Mouse (Mus musculus) spleen, postnatal 14 days (tissue): ENCODE measurements around the gene Tnn.

Experiments used
- DNase-seq, 2 experiments: peaks; one replicate each; pipeline ENCODE4 v3.0.0; 2021 to 2022; ENCODE audit warnings: low spot score in 2 of 2

The Tnn gene

DNA sequence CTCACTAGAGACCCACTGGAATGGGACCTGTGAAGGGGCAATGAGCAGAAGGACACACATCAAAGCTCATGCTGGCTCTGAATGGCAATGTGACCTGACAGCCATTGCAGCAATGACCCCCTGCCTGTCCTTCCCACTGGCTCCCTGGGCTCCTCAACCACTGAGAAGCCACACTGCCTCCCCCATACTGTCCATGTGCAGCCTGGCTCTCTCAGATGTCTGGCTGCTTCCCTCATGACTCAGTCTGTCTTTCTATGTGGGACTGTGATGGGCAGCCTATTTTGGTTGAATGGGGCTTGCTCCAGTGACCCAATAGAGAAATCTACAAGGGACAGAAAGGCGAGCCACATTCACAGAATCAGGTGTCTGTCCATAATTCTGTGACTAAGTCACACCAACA, 70.7 kb downstream of the Tnn start:
- DNase-seq, result no peak

DNA sequence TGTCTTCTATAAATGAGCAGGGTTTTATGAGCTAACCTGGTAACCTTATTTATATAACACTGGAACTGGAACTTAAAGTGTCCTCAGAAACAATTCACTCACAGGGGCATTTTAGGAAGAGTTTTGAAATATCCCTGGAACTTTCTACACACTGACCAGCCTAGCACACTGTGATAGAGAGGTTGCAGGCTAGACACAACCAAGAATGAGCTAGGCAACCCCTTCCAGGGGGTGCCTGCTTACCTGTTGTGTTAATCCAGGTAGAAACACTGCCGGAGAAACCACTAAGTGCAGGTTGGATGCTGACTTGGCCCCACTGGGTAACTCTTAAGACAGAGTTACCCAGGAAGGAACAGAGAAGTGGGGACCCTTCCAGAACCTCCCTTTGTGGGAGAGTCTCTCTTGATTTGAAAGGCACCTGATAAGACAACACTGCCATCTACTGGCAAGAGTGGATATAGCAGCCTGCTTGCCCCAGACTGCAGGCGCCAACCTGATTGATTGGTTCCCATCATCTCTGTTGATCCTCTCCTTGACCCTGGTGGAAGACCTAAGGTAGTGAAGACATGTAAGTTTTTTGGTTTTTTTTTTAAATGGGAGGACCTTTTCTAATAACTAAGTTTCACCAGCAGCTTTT, 72.5 kb downstream of the Tnn start:
- DNase-seq, result peak; percentile 67 to 82

DNA sequence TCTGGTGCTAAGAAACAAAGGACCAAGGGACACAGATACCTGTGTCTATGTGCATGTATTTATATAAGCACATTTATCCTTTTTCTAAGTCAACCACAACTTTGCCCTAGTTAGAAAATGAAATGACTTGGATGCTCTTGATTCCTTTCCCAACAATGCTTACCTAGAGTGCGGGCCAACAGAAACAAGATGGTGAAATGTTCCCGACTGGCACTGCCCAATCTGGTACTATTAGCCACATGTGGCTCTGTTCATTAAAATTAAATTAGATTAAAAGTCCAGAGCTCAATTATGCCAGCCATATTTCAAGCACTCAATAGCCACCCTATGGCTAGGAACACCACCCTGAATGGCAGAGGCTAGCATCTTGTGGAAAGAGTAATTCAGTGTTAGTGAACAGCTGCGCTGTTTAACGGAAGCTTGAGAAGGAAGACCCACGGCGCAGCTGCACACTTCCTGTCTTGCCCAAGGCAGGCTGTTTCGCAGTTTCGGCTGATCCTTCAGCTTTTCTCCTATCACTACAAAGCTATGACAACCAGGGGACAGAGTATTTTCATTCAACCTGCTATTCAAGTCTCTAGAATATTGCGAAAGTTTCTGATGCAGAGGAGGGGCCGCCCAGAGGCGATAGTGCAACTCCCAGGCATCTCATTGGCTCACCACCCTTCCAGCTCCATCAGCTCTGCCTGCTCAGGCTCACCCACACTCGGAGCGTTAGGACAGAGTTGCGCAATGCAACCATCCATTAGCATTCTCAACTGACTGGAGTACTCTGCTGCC, 74.3 kb downstream of the Tnn start:
- peak; percentile 13 to 17 for DNase-seq

DNA sequence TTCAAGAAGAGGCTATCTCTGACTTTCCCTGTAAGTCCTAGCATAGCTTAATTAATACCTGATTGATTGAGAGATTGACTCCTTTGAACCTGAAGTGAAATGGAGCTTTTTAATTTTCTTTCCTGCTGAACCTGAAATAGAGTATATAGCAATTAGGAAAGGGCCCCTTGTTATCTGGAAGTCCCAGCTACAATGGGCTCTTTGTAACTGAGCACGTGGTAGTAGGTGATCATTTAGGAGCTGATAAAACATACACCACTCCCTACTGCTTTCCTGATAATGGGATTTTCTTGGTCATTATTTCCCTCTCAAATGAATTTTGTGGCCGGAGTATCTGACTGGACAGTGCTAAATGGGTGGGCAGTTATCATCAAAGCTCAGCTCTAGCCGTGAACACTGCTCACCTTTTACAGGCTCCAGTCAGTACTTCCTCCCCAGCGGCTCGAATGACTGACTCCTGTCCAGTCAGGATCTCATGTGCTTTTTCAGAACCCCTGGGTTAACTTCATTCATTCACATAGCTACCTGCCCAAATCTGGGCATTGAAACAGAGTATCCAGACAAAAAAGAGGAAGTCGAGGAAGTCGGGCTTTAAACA, 88.7 kb downstream of the Tnn start:
- DNase-seq, result no peak

DNA sequence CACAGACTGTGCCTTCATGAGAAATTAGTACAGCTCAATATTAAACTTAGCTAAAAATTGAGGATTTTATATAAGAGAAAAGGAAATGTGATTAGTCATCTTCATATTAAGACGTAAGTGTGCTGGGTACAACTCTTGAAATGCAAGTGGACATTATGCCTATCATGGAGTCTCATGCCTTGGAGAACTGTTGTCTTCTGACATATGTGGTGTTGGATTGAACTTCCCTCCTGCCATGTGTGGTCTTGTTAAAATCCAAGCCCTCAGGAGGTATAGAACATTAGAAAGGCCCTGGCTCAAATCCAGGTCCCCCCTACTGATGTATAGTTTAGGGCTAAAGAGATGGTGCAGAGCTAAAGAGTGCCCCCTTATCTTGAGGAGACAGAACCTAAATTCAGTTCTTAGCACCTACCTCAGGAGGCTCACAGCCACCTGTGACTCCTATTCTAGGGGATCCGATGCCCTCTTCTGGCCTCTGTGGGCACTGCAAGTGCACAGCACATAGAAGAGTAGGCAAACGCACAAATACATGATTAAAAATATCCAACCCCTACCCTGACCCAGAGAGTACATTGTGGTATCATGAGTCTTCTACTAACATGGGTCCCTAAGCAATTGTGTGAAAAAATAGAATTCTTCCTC, 91.5 kb downstream of the Tnn start:
- DNase-seq, result peak; percentile 60 to 74

DNA sequence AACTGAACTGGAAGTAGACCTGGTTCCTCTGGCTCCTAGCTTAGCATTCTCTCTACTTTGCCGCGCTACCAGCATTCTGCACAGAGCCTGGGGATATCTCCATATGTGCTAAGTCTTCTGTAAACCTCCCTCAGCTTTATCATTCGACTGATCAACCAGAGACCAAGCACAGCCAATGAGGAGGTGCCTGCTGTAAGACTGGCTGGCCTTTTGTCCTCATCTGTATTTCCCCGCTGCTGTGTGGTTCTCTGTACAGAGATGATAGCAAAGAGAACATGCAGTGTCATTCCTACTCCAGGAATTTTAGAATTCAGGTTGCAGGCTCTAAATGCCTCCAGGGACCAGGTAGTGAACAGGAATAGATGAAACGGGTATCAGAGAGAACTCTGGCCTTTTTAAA, 92.1 kb downstream of the Tnn start:
- no peak for DNase-seq

DNA sequence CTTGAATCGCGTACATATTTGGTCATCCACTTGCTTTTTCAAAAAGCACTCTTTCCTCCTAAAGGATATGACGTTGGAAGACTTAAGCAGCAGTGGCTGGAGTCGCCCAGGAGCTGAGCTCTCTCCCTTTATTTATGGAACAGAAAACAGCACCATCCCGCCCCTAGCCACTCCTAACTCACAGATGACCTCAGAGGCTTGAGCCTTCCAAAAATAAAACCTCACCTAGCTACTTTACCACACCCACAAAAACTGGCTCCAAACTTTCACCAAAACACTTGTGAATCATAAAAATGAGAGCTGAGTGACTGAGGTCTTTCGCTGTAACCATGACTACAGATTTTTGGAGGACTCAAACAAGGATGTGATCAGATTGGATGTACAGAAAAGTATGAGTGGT, 92.8 kb downstream of the Tnn start:
- DNase-seq, result no peak

DNA sequence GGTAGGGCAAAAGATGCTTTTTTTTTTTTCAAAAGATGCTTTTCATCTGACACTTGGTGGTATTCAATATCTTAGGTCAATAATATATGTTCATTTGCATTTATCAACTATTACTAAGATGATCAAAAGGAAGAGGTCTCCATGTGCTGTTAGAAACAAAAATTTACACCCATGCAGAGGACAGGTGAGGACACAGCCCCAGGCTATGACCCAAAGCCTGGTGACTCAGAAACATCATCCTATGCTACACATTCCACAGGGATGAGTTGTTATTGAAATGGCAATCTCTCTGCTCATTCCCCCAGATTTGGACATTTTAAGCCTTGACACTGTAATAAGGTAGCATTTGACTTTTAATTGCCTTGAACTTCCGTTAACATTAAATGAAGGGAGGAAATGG, 93.5 kb downstream of the Tnn start:
- no peak for DNase-seq

DNA sequence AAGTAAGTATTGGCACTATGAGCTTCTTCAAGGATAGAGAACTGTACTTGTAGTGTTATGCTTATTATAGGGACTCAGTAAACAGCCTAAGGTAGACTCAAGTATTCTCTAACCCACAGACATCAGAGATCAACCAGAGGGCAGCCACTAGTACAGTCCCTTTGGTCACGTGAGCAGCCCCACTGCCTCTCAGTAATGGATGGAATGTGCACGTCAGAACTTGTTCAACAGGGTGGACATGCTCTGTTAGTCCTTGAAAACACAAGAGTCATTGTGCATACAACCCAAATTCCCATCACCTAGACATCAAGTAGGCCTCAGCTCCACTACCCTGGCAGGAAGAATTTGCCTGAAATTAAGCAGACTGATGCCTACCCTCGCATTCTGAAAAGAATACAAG, 95.7 kb downstream of the Tnn start:
- DNase-seq, result no peak

DNA sequence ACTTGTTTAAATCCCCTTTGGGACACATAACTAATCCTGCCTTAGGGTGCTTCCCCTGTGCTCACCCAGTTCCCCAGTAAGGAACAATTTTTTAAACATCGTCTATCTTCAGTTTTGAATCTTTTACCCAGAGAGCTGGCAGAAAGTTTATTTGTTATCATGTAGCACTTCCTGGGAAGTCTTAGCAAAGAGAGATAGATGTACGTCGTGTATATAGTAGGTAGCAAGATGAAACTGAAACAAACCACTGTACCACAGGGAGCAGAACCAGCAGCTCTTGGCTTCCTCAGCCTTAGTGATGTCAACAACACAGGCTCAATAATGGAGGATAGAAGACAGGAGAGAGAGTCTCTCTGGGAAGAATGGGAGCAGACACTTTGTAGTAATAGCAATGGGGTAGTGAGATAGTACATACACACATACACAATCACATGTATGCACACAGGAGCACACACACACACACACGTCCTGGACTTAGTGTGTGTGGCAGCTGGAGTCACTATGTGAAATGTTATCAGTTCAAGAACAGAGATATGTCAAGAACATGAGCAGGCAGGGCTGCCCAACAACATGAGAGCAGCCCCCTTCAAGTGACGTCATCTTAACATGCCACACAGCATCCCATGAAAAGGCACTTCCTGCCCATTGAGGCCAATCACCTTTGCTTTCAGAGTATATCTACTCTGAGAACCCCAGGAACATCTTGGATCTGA, 98.9 kb downstream of the Tnn start:
- DNase-seq, result no peak

DNA sequence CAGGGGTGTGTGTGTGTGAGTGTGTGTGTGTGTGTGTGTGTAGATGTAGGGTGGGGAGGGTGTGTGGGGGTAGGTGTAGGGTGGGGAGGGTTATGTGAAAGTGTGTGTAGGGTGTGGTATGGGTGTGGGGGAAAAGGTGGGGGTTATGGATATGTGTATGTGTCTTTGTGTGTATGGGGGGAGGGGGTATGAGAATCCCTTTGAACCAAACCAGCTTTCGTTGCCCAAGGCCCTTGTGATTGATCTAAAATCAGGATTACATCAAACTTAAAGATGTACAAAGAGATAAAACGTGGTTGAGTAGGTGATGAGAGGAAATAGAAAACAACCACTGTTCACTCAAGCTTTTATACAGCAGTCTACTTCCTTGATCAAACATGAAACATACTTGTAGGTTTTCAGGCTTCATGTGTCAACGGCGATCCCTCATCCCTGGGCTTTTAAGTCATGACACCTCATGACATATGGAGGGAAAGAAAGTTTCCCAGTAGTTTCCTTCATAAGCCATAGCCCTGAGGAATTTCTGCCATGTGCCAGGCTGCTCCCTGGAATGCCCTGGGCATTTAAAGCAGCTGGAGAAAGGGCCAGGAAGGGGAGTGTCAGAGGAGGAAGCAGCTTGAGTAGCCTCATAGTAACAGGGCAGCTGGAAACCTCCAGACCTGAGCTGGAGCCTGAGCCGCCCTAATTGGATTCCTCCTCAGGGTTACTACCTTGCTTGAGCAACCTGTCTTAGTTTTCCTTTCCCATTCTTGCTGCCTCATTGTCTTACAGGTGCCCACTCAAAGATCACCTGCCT, 99.7 kb downstream of the Tnn start:
- DNase-seq, result no peak

DNA sequence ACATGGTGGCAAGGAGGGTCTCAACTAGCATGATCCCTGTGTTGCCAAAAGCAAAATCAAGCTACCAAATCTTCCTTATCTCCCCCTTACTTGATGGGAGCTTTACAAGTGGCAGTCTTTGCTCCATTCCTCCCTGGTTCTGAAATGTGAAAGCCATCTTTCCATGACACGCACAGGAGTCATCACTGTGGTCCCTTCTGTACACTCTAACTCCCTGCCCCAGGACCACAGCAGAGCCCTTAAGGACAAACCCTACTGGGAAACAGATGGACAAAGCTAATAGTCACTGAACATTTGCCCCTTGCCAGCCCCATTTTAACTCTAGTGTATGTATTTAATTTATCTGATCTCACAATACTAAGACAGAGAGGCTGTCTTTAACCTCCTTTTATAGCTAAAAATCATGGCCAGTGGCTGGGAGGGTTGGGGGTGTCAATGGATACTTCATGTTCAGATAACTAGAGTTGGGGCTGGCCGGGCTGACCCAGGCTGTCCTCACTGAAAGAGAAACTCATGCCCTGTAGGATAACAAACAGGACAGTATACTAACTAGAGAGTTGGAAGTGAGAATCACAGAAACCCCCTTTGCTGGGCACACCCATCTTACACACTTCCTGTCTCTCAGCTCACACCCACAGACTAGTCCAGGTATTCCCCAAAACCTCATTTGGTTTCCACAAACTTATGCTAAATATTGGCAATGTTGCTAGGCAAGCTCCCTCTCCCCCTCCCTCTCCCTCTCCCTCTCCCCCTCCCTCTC, 100.6 kb downstream of the Tnn start:
- DNase-seq, result no peak

DNA sequence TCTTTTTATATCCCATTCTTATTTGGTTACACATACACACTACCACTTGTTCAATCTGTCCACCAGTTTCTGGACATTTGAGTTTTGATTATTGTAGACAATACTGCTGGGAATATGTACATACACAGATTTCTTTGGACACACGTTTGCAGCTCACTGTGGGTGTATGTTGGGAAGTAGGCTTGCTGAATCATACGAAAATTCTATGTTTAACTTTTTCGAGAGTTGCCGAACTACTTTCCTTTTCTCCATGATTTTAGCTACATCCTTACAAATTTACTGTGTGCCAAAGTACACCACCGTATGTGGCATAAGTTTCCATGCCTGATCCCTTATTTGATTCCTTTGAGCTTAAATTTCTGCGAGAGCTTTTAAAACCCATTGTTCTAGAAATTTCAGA, 102.5 kb downstream of the Tnn start:
- no peak for DNase-seq

DNA sequence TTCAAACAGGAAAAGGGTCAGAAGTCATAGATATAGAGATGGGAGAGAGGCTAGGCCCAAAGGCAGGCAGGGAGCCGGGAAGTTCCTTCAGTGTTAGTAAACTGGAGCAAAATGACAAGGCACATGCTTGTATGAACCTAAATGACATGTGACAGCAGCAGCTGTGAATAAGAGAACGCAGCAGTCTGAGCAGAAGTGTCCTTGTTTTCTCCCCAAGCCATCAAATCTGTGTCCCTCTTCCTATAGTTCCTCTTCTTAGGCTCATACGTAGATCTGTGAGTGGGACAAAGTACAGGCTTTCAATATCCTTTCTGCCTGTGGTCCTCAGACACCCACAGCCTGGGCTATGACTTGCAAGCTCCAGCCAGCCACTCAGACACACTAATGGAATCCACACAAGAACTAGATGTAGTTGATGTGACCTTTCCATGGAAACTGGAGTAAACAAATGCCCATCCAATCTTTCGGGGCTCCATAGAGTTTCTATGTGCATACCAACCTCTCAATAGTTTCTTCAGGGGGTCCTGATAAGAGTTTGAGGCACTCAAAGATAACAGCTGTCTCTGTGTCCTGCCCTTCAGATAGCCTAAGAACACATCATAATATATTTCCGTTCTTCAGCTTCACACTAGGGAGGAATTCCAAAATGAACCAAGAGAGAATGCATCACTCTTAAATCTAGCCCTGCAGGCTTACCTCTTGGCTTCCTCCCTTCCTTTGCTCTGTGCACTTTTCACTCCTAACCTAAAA, 104.1 kb downstream of the Tnn start:
- no peak for DNase-seq

DNA sequence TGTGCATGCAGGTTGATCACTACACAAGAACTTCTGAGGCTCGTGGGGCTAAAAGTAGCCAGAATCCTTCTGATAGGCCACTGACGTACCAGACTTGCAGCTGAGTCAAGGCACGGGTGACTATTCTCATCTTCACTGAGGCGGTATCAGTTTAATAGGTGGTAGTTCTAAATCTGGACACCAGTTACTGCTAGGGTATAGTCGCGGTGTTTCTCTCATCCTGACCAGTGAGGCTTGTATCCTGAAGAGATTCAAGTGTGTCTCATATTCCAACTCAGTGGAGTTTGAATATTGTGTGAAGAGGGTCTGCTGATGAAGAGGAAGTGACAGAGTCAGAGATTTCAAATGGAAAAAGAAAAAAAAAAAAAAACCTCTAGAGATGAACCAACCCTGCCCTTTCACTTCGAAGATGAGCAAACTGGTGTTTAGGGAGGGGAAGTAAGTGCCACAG, 105.9 kb downstream of the Tnn start:
- no peak for DNase-seq

DNA sequence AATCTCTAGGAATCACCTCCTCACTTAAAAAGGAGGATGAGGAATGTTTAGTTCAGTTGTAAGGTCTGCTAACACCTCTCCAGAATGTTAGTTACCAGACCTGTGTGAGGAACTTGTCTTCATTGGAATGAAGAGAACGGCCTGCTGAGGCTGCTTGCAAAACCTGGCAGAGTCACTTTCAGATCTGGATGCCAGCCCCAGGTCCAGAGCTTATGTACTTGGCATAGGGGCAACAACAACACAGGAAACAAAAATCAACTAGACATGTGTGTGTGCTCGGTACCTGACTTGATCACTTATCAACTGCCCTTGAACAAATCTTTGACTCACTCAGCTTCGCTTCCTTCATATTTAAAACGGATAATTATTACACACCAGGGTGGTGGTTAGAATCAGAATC, 106.6 kb downstream of the Tnn start:
- no peak for DNase-seq

DNA sequence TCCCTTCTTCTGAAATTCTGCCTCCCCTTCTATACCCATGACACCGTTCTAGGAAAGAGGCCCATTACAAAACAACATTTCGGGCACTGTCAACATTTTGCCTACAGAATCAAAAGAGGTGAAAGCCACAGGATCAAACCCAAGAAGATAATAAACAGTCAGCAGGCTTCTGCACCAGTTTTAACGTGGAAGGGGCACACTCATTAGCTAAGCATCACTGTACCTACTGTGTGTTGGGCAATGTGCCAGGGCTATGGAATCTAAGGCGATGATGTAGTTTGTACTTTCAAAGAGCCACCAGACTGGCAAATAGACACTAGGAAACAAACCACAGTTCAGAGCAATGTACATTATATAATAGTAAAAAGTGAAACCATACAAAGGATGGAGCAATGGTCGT, 107.4 kb downstream of the Tnn start:
- no peak for DNase-seq

DNA sequence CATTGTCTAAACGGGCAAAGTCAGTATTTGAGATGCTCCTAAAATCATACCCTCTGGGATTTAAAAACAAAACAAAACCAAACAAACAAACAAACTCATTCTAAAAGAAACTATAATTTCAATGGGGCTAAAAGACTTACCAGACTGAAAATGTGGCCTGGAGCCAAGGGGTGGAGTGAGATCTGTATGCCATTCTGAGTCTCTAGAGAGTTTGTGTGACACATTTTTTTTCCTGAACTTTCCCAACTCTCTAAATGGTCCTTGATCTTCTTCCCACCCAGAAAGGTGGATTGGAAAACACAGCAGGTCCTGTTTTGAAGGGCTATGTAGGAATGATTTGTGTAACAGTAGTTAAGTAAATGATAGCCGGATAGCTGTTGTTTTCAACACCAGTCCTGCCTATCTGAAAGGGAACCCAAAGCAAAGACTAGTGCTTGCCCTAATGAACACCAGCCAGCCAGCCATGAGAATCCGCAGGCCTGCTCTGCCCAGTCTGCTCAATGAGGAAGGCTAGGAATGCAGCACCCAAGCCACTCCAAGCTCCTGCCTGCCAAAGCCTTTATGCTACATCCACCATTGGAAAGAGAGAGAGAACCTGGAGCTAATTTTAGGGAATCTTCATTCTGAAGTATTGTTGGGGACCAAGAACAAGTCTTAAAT, 108.2 kb downstream of the Tnn start:
- DNase-seq, result no peak
